Mouse (Mus musculus) gastrocnemius, postnatal 14 days (tissue): ENCODE data around the gene S100a16. TPM values are rescaled to one million over a fixed set of nuclear protein-coding genes. Genes with fewer than 3 reads are reported as not detected.

Experiments used
- DNase-seq: peaks from one replicate; pipeline ENCODE4 v3.0.0; 2021; ENCODE audit warnings: mixed read lengths
- intact Hi-C: fragments of 180-260 bp; cut with DNase I; formaldehyde crosslinking; loops from one replicate; pipeline ENCODE4 v1.15.1; 2025; ENCODE audit warnings: low total_unique reads
- long read RNA-seq, 2 experiments: library from polyadenylated mRNA; stranded (forward); transcript quantifications; one replicate each; pipeline ENCODE4 v2.0.0; 2021
- total RNA-seq, 2 experiments: library from RNA; stranded (reverse); gene quantifications; 2 replicates each; pipeline ENCODE4 v1.2.3; 2021

The S100a16 gene
- 100 to 1,000 TPM in 1 of 2 experiments, 10 to 100 TPM in 1; 79.5 to 106 TPM for total RNA-seq
- long read RNA-seq, experiment 1, transcript S100a16-202 (3 exons, 1,127 nt) = major isoform, 44 of 72 reads
- long read RNA-seq, experiment 1, transcript S100a16-201 (3 exons, 1,123 nt) = minor isoform, 16 of 72 reads
- long read RNA-seq, experiment 1, partial matches to known transcripts = 4 of 72 reads
- long read RNA-seq, experiment 1, other reads (novel, unspliced or antisense) = 1 of 72 reads
- long read RNA-seq, experiment 2, transcript S100a16-201 (3 exons, 1,123 nt) = minor isoform, 16 of 58 reads
- long read RNA-seq, experiment 2, transcript S100a16-202 (3 exons, 1,127 nt) = major isoform, 32 of 58 reads
- long read RNA-seq, experiment 2, partial matches to known transcripts = 1 of 58 reads
- long read RNA-seq, experiment 2, other reads (novel, unspliced or antisense) = 3 of 58 reads

GRCm38 (mm10) chr3:90537141-90537904, at the start of gene S100a16:
S100a16 (plus strand) TSS chr3:90537254.
- peak; percentile 89 for DNase-seq
- intact Hi-C loops = no loop called here

- no peak for DNase-seq
- intact Hi-C loops = no loop called here
Measured at GRCm38 (mm10) chr3:90488576-90488975, 48.5 kb upstream of the S100a16 start.

GRCm38 (mm10) chr3:90490696-90491256, 46.3 kb upstream of the S100a16 start, which contains the start of gene Snapin:
Snapin (minus strand) TSS chr3:90491033.
- intact Hi-C loops = no loop called here
- peak; percentile 95 for DNase-seq

- no peak for DNase-seq
- intact Hi-C loops = no loop called here
Measured at GRCm38 (mm10) chr3:90491350-90491749, 45.7 kb upstream of the S100a16 start.

- DNase-seq = no peak
- intact Hi-C loops = no loop called here
Measured at GRCm38 (mm10) chr3:90493831-90494540, 43.1 kb upstream of the S100a16 start.

GRCm38 (mm10) chr3:90495850-90496525, 41.1 kb upstream of the S100a16 start:
- intact Hi-C loops = no loop called here
- DNase-seq = no peak

- intact Hi-C loops = no loop called here
- DNase-seq = no peak
Measured at GRCm38 (mm10) chr3:90497597-90497996, 39.5 kb upstream of the S100a16 start.

- intact Hi-C loops = no loop called here
- DNase-seq = no peak
Measured at GRCm38 (mm10) chr3:90503444-90503843, 33.6 kb upstream of the S100a16 start.

GRCm38 (mm10) chr3:90505216-90505615, 31.8 kb upstream of the S100a16 start:
- DNase-seq = no peak
- intact Hi-C loops = no loop called here

GRCm38 (mm10) chr3:90506362-90506761, 30.7 kb upstream of the S100a16 start:
- DNase-seq = no peak
- intact Hi-C loops = no loop called here

- intact Hi-C loops = no loop called here
- DNase-seq = no peak
Measured at GRCm38 (mm10) chr3:90508287-90508949, 28.6 kb upstream of the S100a16 start.

GRCm38 (mm10) chr3:90508950-90509746, 27.9 kb upstream of the S100a16 start, which contains the start of gene Chtop:
Chtop (minus strand) TSS chr3:90509498.
- intact Hi-C loops = no loop called here
- DNase-seq = peak; percentile 100

- intact Hi-C loops = no loop called here
- DNase-seq = no peak
Measured at GRCm38 (mm10) chr3:90509747-90510123, 27.3 kb upstream of the S100a16 start.

- DNase-seq = no peak
- intact Hi-C loops = no loop called here
Measured at GRCm38 (mm10) chr3:90512276-90512675, 24.8 kb upstream of the S100a16 start.

- intact Hi-C loops = no loop called here
- no peak for DNase-seq
Measured at GRCm38 (mm10) chr3:90512948-90513642, 24.0 kb upstream of the S100a16 start.

GRCm38 (mm10) chr3:90513796-90514590, 23.1 kb upstream of the S100a16 start, which contains the start of the genes S100a1 and S100a13:
S100a1 (minus strand) TSS chr3:90514392.
S100a13 (plus strand) TSS chr3:90514435.
- DNase-seq = peak; percentile 68
- intact Hi-C loops = no loop called here
